Mouse (Mus musculus) forebrain, embryonic 13.5 days (tissue): ENCODE measurements around the gene 4921504E06Rik. TPM values are rescaled to one million over a fixed set of nuclear protein-coding genes. Genes with fewer than 3 reads are reported as not detected.

Source experiments
- ATAC-seq: fragments of 200-750 bp; cut with Nextera tagmentation; 2 replicates; pipeline ENCODE4 v1.8.0; 2017
- H3K27ac ChIP-seq: fragments of 300-500 bp; sonication (generic); 2 replicates; pipeline ENCODE4 v1.5.1; 2015; ENCODE audit warnings: inconsistent platforms, mild to moderate bottlenecking, moderate library complexity
- H3K27me3 ChIP-seq: fragments of 300-500 bp; sonication (generic); 2 replicates; pipeline ENCODE4 v1.6.1; 2015; ENCODE audit warnings: mild to moderate bottlenecking, inconsistent platforms
- H3K36me3 ChIP-seq: fragments of 300-500 bp; sonication (generic); 2 replicates; pipeline ENCODE4 v1.6.1; 2015; ENCODE audit warnings: mild to moderate bottlenecking, inconsistent platforms; ENCODE audit not compliant: poor library complexity, severe bottlenecking
- H3K4me1 ChIP-seq: fragments of 300-500 bp; sonication (generic); 2 replicates; pipeline ENCODE4 v1.6.1; 2015; ENCODE audit warnings: inconsistent platforms
- H3K4me2 ChIP-seq: fragments of 300-500 bp; sonication (generic); 2 replicates; pipeline ENCODE4 v1.6.1; 2015; ENCODE audit warnings: inconsistent platforms, mild to moderate bottlenecking, moderate library complexity
- H3K4me3 ChIP-seq: fragments of 300-500 bp; sonication (generic); 2 replicates; pipeline ENCODE4 v1.5.1; 2015; ENCODE audit warnings: mild to moderate bottlenecking, inconsistent platforms
- H3K9ac ChIP-seq: fragments of 300-500 bp; sonication (generic); 2 replicates; pipeline ENCODE4 v1.6.1; 2015; ENCODE audit warnings: mild to moderate bottlenecking, inconsistent platforms
- H3K9me3 ChIP-seq: fragments of 300-500 bp; sonication (generic); replicated peaks from 2 replicates; pipeline ENCODE4 v1.6.1; 2016; ENCODE audit warnings: inconsistent platforms
- WGBS: fragments of 180-500 bp; shearing (Covaris S2); methylation state at CpG from one replicate; pipeline ENCODE4 v1.1.7; 2015; 5-methylcytosine and 5-hydroxymethylcytosine counted together
- polyA plus RNA-seq: library from polyadenylated mRNA; unstranded; fragments of >200 nt; fragmentation: Nextera tagmentation; extraction: Ambion mirVana; gene quantifications from 2 replicates; pipeline ENCODE4 v1.2.1, GENCODE M21; 2015

Gene 4921504E06Rik
- polyA plus RNA-seq: not detected in 2 replicates

DNA sequence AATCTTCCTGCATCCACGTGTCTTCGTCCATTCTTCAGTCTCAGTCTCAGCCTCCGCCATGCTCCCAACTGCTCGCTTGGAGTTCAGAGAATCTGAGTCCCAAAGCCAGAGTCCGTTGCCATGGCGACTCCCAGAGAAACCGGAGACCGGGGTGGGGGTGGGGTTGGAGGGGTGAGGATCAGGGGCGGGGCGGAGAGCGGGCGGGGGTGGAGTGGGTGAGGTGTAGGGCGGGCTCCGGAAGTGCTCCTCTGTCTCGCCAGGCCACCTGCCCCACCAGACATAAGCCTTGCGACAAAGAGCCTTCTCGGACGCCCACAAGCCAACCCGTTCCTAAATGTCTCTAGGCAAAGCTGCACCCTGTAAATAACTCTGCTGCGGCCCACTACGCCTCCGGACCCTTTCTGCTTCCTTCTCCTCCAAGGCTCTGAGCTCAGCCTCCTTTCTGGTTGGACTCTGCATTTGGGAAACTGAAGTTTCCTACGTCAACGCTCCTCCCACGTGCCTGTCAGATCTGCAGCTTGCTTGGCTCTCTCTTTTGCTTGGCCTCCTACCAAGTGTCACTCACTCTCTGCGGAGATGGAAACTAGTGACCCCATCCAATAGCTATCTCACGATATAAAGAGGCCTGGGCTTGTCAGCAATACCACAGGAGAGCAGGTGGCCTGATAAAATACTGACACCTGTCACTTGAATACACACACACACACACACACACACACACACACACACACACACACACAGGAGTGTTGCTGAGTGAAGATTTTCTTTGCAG, at the start of gene 4921504E06Rik:
Gene 4921504E06Rik (minus strand): TSS at position 94 of the 772 bp plus-strand sequence.
- Histone ChIP-seq H3K9me3 (no peaks in the 10 kb centered on the region), H3K4me3 (peak within 1 kb of the TSS; percentile 43), H3K4me2 (peak within 1 kb of the TSS; percentile 73), H3K36me3 (no peaks in the 10 kb centered on the region), H3K27me3 (no peaks in the 10 kb centered on the region), H3K9ac (peak within 1 kb of the TSS; percentile 59), H3K27ac (peak within 1 kb of the TSS; percentile 79), H3K4me1 (peaks cover 19% of the 10 kb centered on the region)
- peak; percentile 93 for ATAC-seq
- WGBS: under 1% methylated on average over 27 of the region's 27 CpGs

DNA sequence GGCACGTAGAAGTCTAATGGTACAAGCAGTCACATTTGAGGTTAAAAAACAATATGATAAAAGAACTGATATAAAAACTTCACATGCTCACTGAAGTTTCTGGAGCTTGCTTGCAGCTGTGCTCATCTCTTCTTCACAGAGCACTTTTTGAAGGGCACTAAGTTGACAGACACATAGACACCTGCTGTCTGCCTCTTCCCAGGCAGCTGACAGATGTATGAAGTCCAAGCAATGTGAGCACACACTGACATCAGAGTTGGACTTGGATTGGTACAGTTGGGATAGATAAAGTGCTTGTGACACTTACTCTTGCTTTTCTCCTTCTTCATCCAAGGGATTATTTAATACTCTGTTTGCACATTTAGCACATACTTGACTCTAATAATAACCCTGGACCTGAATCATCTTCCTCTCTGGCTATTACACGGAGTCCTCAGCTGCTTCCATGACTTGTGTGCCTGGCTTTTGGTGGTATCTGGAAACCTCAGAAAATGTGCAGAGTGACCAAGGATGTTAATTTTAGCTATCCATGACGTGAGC, 47.7 kb upstream of the 4921504E06Rik start:
- Histone ChIP-seq H3K27ac (no peak overlapping the region), H3K9me3 (no peaks in the 10 kb centered on the region), H3K36me3 (no peaks in the 10 kb centered on the region), H3K9ac (no peak overlapping the region), H3K27me3 (no peaks in the 10 kb centered on the region), H3K4me2 (no peak overlapping the region), H3K4me3 (no peak overlapping the region), H3K4me1 (no peaks in the 10 kb centered on the region)
- ATAC-seq: no peak
- WGBS: 90% methylated on average over 3 of the region's 3 CpGs

DNA sequence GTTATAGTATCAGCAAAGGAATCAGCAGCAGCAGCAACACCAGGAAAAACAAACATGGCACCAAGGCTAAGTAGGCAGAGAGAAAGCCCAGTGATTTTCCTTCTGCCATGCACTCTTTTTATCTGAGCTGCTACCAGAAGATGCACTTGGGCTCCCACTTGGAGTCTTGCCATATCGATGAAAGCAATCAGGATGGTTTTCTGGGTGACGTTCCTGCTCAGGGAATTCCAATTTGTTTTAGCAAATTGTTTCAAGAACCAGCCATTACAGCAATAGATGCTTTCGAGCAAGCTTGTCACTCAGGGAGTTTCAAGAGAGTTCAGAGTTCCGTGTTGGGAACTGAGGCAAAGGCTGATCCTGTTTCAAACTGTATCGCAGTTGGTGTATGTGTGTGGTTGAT, 47.1 kb upstream of the 4921504E06Rik start:
- Histone ChIP-seq H3K4me2 (no peak overlapping the region), H3K9ac (no peak overlapping the region), H3K4me1 (no peaks in the 10 kb centered on the region), H3K27ac (no peak overlapping the region), H3K27me3 (no peaks in the 10 kb centered on the region), H3K36me3 (no peaks in the 10 kb centered on the region), H3K4me3 (no peak overlapping the region), H3K9me3 (no peaks in the 10 kb centered on the region)
- WGBS: 81% methylated on average over 5 of the region's 5 CpGs
- ATAC-seq: no peak

DNA sequence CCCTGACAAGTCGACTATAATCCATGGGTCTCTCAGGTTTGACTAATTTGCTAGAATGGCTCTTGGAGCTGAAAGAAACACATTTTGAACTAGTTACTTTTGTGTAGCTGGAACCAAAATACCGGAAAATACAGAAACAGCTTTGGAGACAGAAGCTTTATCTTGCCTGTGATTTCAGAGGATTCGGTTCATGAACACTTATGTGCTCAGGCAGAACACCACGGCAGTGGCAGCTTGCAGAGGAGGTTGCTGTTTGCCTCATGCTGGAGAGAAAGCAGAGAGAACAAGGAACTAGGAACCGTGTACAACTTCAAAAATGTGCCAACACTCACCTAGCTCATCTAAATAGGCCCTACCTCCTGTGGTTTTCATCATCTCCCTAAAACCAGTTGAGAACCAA, 46.1 kb upstream of the 4921504E06Rik start:
- no peak overlapping the region for H3K9ac ChIP-seq
- no peaks in the 10 kb centered on the region for H3K9me3 ChIP-seq
- no peak overlapping the region for H3K4me3 ChIP-seq
- no peaks in the 10 kb centered on the region for H3K27me3 ChIP-seq
- H3K4me2 ChIP-seq: no peak overlapping the region
- no peak overlapping the region for H3K27ac ChIP-seq
- no peak for ATAC-seq
- no peaks in the 10 kb centered on the region for H3K36me3 ChIP-seq
- 84% methylated on average over 5 of the region's 5 CpGs for WGBS
- no peaks in the 10 kb centered on the region for H3K4me1 ChIP-seq

DNA sequence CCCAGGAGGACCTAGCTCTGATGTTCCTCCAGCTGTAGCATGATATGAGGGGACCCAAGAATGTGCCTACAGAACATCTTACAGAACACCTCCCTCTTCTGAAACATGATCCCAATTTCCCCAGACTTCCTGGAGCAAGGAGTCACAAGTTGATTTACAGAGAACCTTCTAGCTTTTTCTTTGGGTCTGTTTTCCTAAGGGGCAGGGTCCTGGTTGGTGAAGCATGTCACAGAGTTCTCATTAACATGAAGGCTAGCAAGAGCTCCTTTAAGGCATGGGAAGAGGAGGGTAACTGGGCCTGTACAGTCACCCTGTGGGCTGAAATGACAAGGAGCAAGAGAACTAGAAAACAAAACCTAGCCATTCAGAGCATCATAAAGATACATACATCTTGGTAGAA, 43.3 kb upstream of the 4921504E06Rik start:
- no peak for ATAC-seq
- Histone ChIP-seq H3K27me3 (no peaks in the 10 kb centered on the region), H3K4me1 (no peaks in the 10 kb centered on the region), H3K9ac (no peak overlapping the region), H3K9me3 (no peaks in the 10 kb centered on the region), H3K27ac (no peak overlapping the region), H3K36me3 (no peaks in the 10 kb centered on the region), H3K4me3 (no peak overlapping the region), H3K4me2 (no peak overlapping the region)

DNA sequence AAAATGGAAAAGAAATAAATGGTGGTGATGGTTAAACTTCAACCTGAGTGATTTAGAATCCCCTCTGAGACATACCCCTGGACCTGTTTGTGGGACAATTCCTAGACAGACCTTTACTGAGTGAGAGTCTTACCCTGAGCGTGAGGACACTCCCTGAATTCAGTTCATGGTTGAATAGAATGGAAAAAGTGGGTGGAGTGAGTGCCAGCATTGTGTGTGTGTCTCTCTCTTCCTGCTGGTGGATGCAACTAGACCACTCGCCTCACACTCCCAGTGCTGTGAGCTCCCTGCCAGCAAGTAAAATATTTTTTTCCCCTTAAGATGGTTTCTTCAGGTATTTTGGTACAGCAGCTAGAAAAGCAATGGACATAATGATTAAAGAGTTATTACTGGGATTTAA, 42.7 kb upstream of the 4921504E06Rik start:
- Histone ChIP-seq H3K4me1 (no peaks in the 10 kb centered on the region), H3K4me2 (no peak overlapping the region), H3K9me3 (no peaks in the 10 kb centered on the region), H3K27me3 (no peaks in the 10 kb centered on the region), H3K27ac (no peak overlapping the region), H3K9ac (no peak overlapping the region), H3K36me3 (no peaks in the 10 kb centered on the region), H3K4me3 (no peak overlapping the region)
- WGBS: 56% methylated on average over 2 of the region's 2 CpGs
- no peak for ATAC-seq

DNA sequence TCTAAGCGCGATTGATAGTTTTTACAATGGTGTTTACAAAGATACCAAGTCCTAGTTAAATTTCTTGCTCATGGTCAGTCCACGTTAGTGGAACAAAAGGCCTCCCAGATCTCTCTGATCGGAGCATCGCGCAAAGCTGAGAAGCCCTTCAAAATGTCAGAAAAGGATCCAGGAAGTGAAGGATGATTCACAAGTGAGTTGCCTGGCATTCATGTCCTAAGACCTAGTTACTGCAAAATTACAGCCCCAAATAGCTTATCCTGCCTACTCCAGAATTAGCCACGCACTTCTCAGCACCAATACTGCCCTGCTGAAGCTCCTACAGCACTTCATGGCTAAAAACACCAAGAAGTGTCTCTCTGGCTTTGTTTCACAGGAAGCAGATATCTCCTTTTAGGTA, 41.1 kb upstream of the 4921504E06Rik start:
- H3K4me2 ChIP-seq: no peak overlapping the region
- H3K9ac ChIP-seq: no peak overlapping the region
- H3K27me3 ChIP-seq: no peaks in the 10 kb centered on the region
- no peak overlapping the region for H3K27ac ChIP-seq
- no peak for ATAC-seq
- H3K9me3 ChIP-seq: no peaks in the 10 kb centered on the region
- no peaks in the 10 kb centered on the region for H3K4me1 ChIP-seq
- 83% methylated on average over 7 of the region's 7 CpGs for WGBS
- H3K36me3 ChIP-seq: no peaks in the 10 kb centered on the region
- no peak overlapping the region for H3K4me3 ChIP-seq

DNA sequence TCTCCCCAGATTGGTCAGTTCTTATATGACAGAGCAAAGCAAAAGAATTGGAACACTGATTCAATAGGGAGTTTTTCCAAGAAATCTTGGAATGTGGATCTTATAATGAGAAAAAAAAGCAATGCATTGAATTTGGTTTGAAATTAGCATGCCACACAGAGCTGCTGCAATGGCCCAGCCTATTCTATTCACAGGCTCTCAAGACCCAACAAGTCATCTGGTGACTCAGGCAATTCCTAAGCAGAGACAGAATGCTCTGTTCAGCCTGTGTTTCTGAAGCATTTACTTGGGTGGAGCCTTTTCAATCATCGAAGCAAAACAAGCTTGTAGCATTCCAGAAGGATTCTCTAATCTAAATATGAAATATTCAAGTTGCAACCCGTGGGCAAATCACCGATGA, 26.1 kb upstream of the 4921504E06Rik start:
- Histone ChIP-seq H3K27ac (no peak overlapping the region), H3K4me3 (no peak overlapping the region), H3K36me3 (no peaks in the 10 kb centered on the region), H3K9me3 (no peaks in the 10 kb centered on the region), H3K4me2 (no peak overlapping the region), H3K27me3 (no peaks in the 10 kb centered on the region), H3K9ac (no peak overlapping the region), H3K4me1 (no peaks in the 10 kb centered on the region)
- ATAC-seq: no peak
- WGBS: 72% methylated on average over 3 of the region's 3 CpGs

DNA sequence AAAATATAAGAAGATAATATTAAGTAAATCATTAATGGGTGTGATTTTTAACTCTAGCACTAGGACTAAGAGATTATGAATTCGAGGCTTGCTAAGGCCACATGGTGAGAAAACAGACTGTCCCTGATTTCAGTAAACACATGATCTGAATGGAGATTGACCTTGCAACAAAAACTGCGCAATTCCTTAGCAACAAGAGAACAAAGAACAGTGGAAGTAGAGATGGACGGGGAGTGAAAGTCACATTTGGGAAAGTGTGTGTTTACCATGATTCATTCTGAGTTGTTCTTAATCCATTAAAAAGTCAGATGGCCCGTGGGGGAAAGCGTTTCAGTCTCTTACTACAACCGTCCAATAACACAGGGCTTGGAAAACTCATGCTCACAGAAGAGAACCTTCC, 25.5 kb upstream of the 4921504E06Rik start:
- no peak overlapping the region for H3K27ac ChIP-seq

DNA sequence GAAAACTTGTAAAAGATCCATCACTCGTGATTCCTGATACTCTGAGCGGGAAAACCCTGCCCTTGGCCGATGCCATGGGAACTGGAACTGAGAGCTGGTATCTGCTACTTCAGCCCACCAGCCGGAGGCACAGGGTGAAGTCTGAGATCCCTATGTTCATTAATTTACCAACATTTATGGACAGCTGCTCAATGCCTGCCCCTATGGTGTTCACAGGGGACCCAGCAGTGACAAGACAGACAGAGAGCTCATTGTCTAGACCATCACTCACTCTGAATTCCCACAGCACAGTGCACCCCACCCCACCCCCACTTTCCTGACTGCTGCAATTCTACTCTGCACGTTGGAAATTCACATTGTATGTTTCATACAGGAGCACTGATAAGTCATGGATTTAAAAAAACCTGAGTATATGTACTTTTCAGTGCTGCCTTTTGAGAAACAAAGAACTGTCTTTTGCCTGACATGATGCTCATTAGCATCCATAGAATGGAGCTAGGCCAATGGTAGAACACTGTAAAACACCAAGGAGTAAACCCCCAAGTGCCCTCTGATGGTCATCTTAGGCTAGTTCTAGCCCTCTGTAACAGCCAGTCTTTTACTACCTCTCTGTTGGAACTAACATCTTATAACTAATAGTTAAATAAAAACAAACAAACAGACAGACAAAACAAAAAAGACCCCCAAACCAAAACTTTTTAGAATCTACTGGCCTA, 8.6 kb upstream of the 4921504E06Rik start:
- ATAC-seq: 0 out of 2 replicates have a peak, but pooled peaks have one; percentile 45
- Histone ChIP-seq H3K36me3 (no peaks in the 10 kb centered on the region), H3K4me3 (no peak overlapping the region), H3K27me3 (no peaks in the 10 kb centered on the region), H3K4me1 (no peaks in the 10 kb centered on the region; the same call in none of the 2 replicates), H3K4me2 (no peak overlapping the region), H3K9ac (no peak overlapping the region), H3K27ac (no peak overlapping the region), H3K9me3 (no peaks in the 10 kb centered on the region)
- WGBS: 61% methylated on average over 5 of the region's 5 CpGs

More for the DNA sequence above, 25.5 kb upstream of the 4921504E06Rik start:
- no peaks in the 10 kb centered on the region for H3K36me3 ChIP-seq
- no peaks in the 10 kb centered on the region for H3K9me3 ChIP-seq
- no peak for ATAC-seq
- WGBS: 51% methylated on average over 6 of the region's 6 CpGs
- no peaks in the 10 kb centered on the region for H3K4me1 ChIP-seq
- no peak overlapping the region for H3K9ac ChIP-seq
- no peak overlapping the region for H3K4me3 ChIP-seq
- no peaks in the 10 kb centered on the region for H3K27me3 ChIP-seq
- no peak overlapping the region for H3K4me2 ChIP-seq

DNA sequence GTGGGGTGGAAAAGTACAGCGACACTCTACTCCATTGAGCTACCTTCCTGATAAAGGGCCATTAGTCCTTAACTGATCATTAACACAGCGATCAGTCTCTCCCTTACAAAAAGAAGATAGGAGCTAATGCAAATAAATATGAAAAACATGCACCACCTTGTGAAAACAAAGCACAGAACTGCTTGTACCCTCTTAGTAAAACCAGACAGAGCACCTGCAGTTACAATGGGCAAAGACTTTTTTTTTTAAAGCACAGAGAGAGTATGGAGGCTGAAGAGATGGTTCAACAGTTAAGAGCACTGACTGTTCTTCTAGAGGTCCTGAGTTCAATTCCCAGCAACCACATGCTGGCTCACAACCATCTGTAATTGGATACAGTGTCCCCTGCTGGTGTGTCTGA, 6.9 kb upstream of the 4921504E06Rik start:
- Histone ChIP-seq H3K9me3 (no peaks in the 10 kb centered on the region), H3K4me2 (no peak overlapping the region), H3K4me3 (no peak overlapping the region), H3K4me1 (no peaks in the 10 kb centered on the region; the same call in none of the 2 replicates), H3K27me3 (no peaks in the 10 kb centered on the region), H3K9ac (no peak overlapping the region), H3K36me3 (no peaks in the 10 kb centered on the region), H3K27ac (no peak overlapping the region)
- WGBS: 73% methylated on average over 2 of the region's 2 CpGs
- no peak for ATAC-seq

DNA sequence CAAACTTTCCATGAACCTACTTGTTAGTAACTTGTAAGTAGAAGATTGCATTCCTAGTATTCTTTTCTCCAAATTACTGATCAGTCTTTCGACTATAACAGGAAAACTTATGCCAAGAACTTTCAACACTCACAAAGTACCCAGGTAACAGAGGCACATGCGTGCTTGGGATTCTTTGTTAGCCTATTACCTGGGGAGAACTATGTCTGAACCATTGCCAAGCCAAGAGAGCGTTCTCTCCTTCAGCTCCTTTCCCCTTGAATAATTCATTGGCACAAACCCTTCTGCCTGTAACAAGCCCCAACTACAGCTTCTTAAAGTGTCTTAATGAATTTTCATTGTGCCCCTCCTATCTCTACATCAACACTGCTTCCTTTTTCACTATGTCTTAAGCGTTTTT, 6.4 kb upstream of the 4921504E06Rik start:
- whole genome bisulfite sequencing: 51% methylated on average over 4 of the region's 4 CpGs
- Histone ChIP-seq H3K4me3 (no peak overlapping the region), H3K36me3 (no peaks in the 10 kb centered on the region), H3K27me3 (no peaks in the 10 kb centered on the region), H3K9me3 (no peaks in the 10 kb centered on the region), H3K4me2 (no peak overlapping the region), H3K4me1 (no peaks in the 10 kb centered on the region; the same call in none of the 2 replicates), H3K27ac (no peak overlapping the region), H3K9ac (no peak overlapping the region)
- ATAC-seq: no peak
